Mouse (Mus musculus) adrenal gland, postnatal 14 days (tissue): ENCODE results near the gene Trmt5. TPM values are rescaled to one million over a fixed set of nuclear protein-coding genes. Genes with fewer than 3 reads are reported as not detected.

Experiments used
- DNase-seq: peaks from one replicate; pipeline ENCODE4 v3.0.0; 2021; ENCODE audit warnings: mixed read lengths
- total RNA-seq: library from RNA; stranded (reverse); gene quantifications from 2 replicates; pipeline ENCODE4 v1.2.3, GENCODE M21; 2021

The Trmt5 gene
- total RNA-seq, 1 experiment from 2014 or later = 16.5 TPM

- no peak for DNase-seq
Observed at GRCm38 (mm10) chr12:73269933-73270332, 16.6 kb downstream of the Trmt5 start.

GRCm38 (mm10) chr12:73269531-73269930, 17.0 kb downstream of the Trmt5 start:
- no peak for DNase-seq

- no peak for DNase-seq
Observed at GRCm38 (mm10) chr12:73268497-73268896, 18.0 kb downstream of the Trmt5 start.

- no peak for DNase-seq
Observed at GRCm38 (mm10) chr12:73266597-73266996, 19.9 kb downstream of the Trmt5 start.

- no peak for DNase-seq
Observed at GRCm38 (mm10) chr12:73265381-73265978, 21.0 kb downstream of the Trmt5 start.

- DNase-seq = no peak
Observed at GRCm38 (mm10) chr12:73260339-73260738, 26.2 kb downstream of the Trmt5 start.

GRCm38 (mm10) chr12:73259269-73259668, 27.2 kb downstream of the Trmt5 start:
- no peak for DNase-seq

- no peak for DNase-seq
Observed at GRCm38 (mm10) chr12:73255006-73255405, 31.5 kb downstream of the Trmt5 start.

GRCm38 (mm10) chr12:73245687-73246086, 40.8 kb downstream of the Trmt5 start:
- DNase-seq = no peak

GRCm38 (mm10) chr12:73241960-73242359, 44.5 kb downstream of the Trmt5 start:
- DNase-seq = no peak

- DNase-seq = no peak
Observed at GRCm38 (mm10) chr12:73232586-73232985, 53.9 kb downstream of the Trmt5 start.

GRCm38 (mm10) chr12:73231552-73231951, 55.0 kb downstream of the Trmt5 start:
- DNase-seq = no peak

- DNase-seq = no peak
Observed at GRCm38 (mm10) chr12:73230196-73230595, 56.3 kb downstream of the Trmt5 start.

Other genes with a start within 250 kb of the Trmt5 start
- 4.3 and 5.2 TPM in 2 replicates for gene Six1, start 232.8 kb downstream of the Trmt5 start, total RNA-seq
- 1.3 and 1.5 TPM in 2 replicates for gene Six4, start 173.3 kb downstream of the Trmt5 start, total RNA-seq
- gene Mnat1, start 163.0 kb downstream of the Trmt5 start, total RNA-seq = 20.5 and 22.6 TPM in 2 replicates
- gene Slc38a6, start 69 bp upstream of the Trmt5 start, total RNA-seq = 8.3 and 8.9 TPM in 2 replicates